ENCODE assay signal across 9 mouse cellular contexts in genomic region chr10:23777288-23777945, GRCm38 (mm10). TPM values are rescaled to one million over a fixed set of nuclear protein-coding genes. Genes with fewer than 3 reads are reported as not detected.
DNase-seq lines count a peak whose midpoint lies in the region; ATAC-seq and TF ChIP-seq lines count a peak whose summit lies in the region.
"Had no signal": no experiment of that assay in that cellular context is flagged by ENCODE, and none has a peak within 500 bp of the region (broad histone marks: within the 10 kb centered on the region; RNA-seq: fewer than 3 reads in every experiment).

No protein-coding gene starts in this region.

- no peak overlapping the region for H3K4me2 ChIP-seq in forebrain, embryonic 13.5 days
- no peak overlapping the region for H3K4me2 ChIP-seq in midbrain, postnatal 0 days (ENCODE audit: low read depth, low read length, poor library complexity, severe bottlenecking)
- H3K4me2 ChIP-seq: lung, embryonic 15.5 days had no signal

- H3K27ac ChIP-seq in layer of hippocampus, adult 2 months: no peak overlapping the region
- H3K27ac ChIP-seq in forebrain, embryonic 13.5 days: no peak overlapping the region
- H3K27ac ChIP-seq in midbrain, postnatal 0 days (ENCODE audit: low read depth, low read length): no peak overlapping the region
- H3K27ac ChIP-seq: lung, embryonic 15.5 days had no signal

- intact Hi-C loops in left cerebral cortex, postnatal 4 days (cut with DNase I): loop anchor here (5.0 to 10.0 kb wide), 3 partner anchors 363 to 690 kb away; no protein-coding TSS in a partner anchor

- POLR2A ChIA-PET in Patski (lab: Charles Lee): no interaction called here

- H3K9me3 ChIP-seq in forebrain, embryonic 13.5 days (replicated peaks): no peaks in the 10 kb centered on the region
- no peaks in the 10 kb centered on the region for H3K9me3 ChIP-seq in midbrain, postnatal 0 days (ENCODE audit: low read length)
- H3K9me3 ChIP-seq: lung, embryonic 15.5 days had no signal

- no peak overlapping the region for H3K4me3 ChIP-seq in layer of hippocampus, adult 2 months
- H3K4me3 ChIP-seq in forebrain, embryonic 13.5 days: no peak overlapping the region
- H3K4me3 ChIP-seq in midbrain, postnatal 0 days (ENCODE audit: low read depth, low read length): no peak overlapping the region
- H3K4me3 ChIP-seq: lung, embryonic 15.5 days had no signal

- in situ Hi-C loops in Patski (cut with MboI; ENCODE audit: low pct_unique_long_range_greater_than_20kb): loop anchor here (5.0 to 10.0 kb wide), 3 partner anchors 165 to 993 kb away; no protein-coding TSS in a partner anchor

- no peak overlapping the region for H3K9ac ChIP-seq in forebrain, embryonic 13.5 days
- no peak overlapping the region for H3K9ac ChIP-seq in midbrain, postnatal 0 days (replicated peaks; ENCODE audit: low read length, poor library complexity, severe bottlenecking)
- H3K9ac ChIP-seq: lung, embryonic 15.5 days had no signal

- TF ChIP-seq CTCF in layer of hippocampus, adult 2 months (conservative IDR thresholded peaks at IDR 0.05): peak; percentile 74
- TF ChIP-seq CTCF in Patski (IDR thresholded peaks at IDR 0.05): peak; percentile 34
- TF ChIP-seq CTCF in midbrain, postnatal 0 days (IDR thresholded peaks at IDR 0.05): peak; percentile 71

- CTCF ChIA-PET in Patski (lab: Charles Lee): interaction anchor here (1.0 kb wide), 1 partner anchor 10 kb away, joined by 3 read pairs; no protein-coding TSS in a partner anchor

- no peaks in the 10 kb centered on the region for H3K27me3 ChIP-seq in Patski
- no peaks in the 10 kb centered on the region for H3K27me3 ChIP-seq in forebrain, embryonic 13.5 days
- no peaks in the 10 kb centered on the region for H3K27me3 ChIP-seq in midbrain, postnatal 0 days (ENCODE audit: insufficient read depth, low read length)
- H3K27me3 ChIP-seq: lung, embryonic 15.5 days had no signal

- DNase-seq in layer of hippocampus, adult 2 months (ENCODE audit: low spot score in 2 of 2): no peak
- DNase-seq in layer of hippocampus, adult 9-10 months (ENCODE audit: low spot score): no peak
- no peak for DNase-seq in Patski (ENCODE audit: low read depth, low spot score)
- DNase-seq in midbrain, postnatal 0 days (ENCODE audit: low spot score): peak; percentile 60
- DNase-seq in left cerebral cortex, postnatal 4 days: no peak
- no peak for DNase-seq in heart, adult 9 months (ENCODE audit: low spot score in 2 of 2)
- no peak for DNase-seq in cerebellum, adult 9-11 months

- WGBS in forebrain, embryonic 13.5 days: 35% methylated on average over 5 of the region's 5 CpGs
- 29% methylated on average over 5 of the region's 5 CpGs for WGBS in midbrain, postnatal 0 days

- no peak for ATAC-seq in Patski
- peak; percentile 62 for ATAC-seq in forebrain, embryonic 13.5 days
- 0 out of 2 replicates have a peak, but pooled peaks have one; percentile 42 for ATAC-seq in midbrain, postnatal 0 days (ENCODE audit: low FRiP score)

- H3K4me1 ChIP-seq in forebrain, embryonic 13.5 days: no peaks in the 10 kb centered on the region
- H3K4me1 ChIP-seq in midbrain, postnatal 0 days (ENCODE audit: insufficient read depth, low read length): no peaks in the 10 kb centered on the region
- H3K4me1 ChIP-seq: lung, embryonic 15.5 days had no signal

- peaks cover 12% of the 10 kb centered on the region for H3K36me3 ChIP-seq in forebrain, embryonic 13.5 days (ENCODE audit: poor library complexity, severe bottlenecking)
- no peaks in the 10 kb centered on the region for H3K36me3 ChIP-seq in midbrain, postnatal 0 days (ENCODE audit: insufficient read depth, low read length)

RNA-seq across cellular contexts. Expression of gene Rps12, which starts 9.7 kb away (rescaled TPM):
- 100 to 1,000 TPM; 201 to 281 TPM for total RNA-seq in layer of hippocampus, adult 2 months (2021)
- 365 TPM for polyA plus RNA-seq in Patski (2021)
- 142 and 148 TPM in 2 replicates for polyA plus RNA-seq in forebrain, embryonic 13.5 days (2015; fragmentation: Nextera tagmentation; extraction: Ambion mirVana)
- total RNA-seq in midbrain, postnatal 0 days (2014; rRNA removed): 1,859 and 2,007 TPM in 2 replicates
- 108 and 142 TPM in 2 replicates for polyA plus RNA-seq in midbrain, postnatal 0 days (2015; fragmentation: Nextera tagmentation; extraction: Ambion mirVana)
- 100 to 1,000 TPM; 369 TPM for total RNA-seq in left cerebral cortex, postnatal 4 days (2021)

RNA-seq across cellular contexts. Expression of gene Slc18b1, which starts 19.4 kb away (rescaled TPM):
- total RNA-seq in layer of hippocampus, adult 2 months (2021): 10 to 100 TPM; 28.1 to 31.2 TPM
- 8.0 TPM for polyA plus RNA-seq in Patski (2021)
- polyA plus RNA-seq in forebrain, embryonic 13.5 days (2015; fragmentation: Nextera tagmentation; extraction: Ambion mirVana): 15.9 and 16.7 TPM in 2 replicates
- total RNA-seq in midbrain, postnatal 0 days (2014; rRNA removed): 12.7 and 13.7 TPM in 2 replicates
- polyA plus RNA-seq in midbrain, postnatal 0 days (2015; fragmentation: Nextera tagmentation; extraction: Ambion mirVana): 12.4 TPM in 2 replicates
- 10 to 100 TPM; 23.4 to 26.9 TPM for total RNA-seq in left cerebral cortex, postnatal 4 days (2021)
